Mouse (Mus musculus): ENCODE measurements around the gene Atp2b2. TPM values are rescaled to one million over a fixed set of nuclear protein-coding genes. Genes with fewer than 3 reads are reported as not detected.

The Atp2b2 gene
- total RNA-seq, 2 experiments from 2014 or later, result 1.3 to 1.6 TPM

DNA sequence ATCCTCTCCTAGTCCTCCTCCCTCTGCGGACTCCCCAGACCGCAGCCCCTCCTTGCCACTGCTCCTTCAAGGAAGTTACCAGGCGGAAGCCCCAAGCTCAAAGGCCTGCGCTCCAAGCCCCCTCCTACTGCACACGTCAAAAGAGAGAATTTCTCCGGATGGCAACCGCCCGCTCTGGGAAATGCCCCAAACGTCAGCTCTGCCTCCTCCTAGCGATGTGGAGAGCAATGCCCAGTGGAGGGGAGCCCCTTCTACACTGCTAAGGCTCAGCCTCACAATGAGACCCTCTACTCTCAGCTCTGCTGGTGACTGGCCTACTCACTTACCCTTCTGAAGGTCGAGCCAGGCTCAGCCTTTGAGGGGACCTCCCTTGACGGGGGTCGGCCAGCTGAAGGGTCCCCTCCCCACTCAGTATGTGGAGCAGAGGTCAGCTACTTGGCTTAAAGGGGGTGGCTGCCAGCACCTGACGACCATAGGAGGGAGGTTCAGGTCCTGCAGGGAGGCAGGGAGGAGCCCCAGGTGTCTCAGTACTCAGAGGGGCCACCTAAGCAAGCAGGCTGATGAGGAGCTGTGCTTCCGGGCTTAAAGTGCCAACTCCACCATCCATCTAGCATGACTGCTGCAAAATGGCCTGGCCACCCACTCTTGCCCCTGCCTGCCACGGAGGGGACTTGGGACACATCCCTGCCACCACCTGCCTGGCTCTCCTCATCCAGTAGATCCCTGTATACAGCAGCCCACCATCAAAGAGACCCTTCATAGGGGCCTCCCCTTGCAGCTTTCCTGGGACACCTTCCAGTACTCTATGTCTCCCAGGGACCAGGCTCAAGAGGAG is 152.2 kb downstream of the Atp2b2 start:
- no peak for DNase-seq

DNA sequence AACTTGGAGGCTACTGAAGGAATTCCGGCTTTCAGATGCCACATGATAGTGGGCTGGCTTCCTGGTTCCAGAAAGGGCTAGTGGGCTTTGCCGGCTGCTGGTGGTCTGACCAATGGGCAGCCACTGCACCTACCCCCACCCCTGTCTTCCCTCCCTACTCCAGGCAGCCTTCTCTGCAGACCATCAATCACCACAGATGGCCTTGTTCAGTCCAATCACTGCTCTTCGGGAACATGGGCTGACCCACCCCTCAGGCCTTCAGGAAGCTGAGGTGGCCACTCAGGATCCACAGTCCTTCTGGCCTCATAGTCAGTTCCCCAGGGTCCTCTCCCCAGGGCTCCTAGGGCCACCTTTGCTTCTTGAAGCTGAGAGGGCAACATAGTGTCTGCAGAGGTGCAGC is 153.2 kb downstream of the Atp2b2 start:
- DNase-seq, result no peak

DNA sequence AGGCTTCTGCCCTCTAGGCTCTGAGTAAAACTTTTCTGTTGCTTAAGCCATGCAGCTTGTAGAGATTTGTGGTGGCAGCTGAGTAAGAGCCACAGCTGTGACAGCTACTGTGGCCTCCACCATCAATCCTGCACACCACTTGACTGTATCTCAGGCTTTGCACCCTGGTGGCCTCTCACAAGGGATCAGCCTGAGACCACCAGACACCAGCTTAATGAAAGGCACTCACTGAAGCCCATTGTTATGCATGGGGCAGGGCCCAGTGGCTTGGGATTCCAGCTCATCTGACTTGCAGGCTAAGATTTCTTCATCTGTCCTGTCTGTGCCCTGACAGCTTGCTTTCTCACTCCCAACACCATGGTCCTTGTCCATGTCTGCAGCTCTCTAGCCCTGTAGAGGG is 155.5 kb downstream of the Atp2b2 start:
- DNase-seq, result no peak

DNA sequence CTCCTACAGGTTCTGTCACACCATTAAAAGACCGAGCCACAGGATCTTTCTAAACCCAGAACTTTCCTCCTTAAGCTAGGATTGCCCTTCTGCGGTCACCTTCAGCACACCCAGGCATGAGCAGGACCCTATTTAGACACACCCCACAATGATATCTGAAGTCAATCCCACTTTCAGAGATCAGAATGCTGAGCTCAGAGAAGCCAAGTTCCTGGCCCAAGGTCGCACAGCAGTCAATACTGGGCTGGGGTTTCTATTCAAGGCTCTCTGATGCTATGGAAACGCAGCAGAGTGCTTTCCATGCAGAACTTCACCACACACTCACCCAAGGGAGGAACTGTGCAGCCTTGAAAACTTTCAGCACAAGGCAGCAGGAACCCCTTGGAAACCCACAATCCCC is 157.6 kb downstream of the Atp2b2 start:
- DNase-seq, result no peak

DNA sequence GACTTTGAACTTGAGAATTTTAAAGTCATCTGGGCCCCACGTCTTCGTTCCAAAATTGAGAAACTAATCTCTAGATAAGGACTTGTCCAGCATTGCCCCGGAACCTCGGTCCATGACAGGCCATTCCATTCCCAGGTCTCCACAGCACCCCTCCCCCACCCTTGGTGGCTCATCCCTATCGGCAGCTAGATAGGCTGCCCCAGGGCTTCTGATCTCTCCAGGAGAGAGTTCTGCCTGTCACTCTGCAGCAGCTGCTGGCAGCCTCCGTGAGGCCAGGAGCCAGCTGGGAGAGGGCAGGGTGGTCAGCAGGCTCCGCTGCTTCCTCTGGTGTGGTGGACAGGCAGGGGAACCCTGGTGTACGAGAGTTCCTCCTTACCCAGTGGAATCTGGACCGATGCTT is 159.2 kb downstream of the Atp2b2 start:
- no peak for DNase-seq

DNA sequence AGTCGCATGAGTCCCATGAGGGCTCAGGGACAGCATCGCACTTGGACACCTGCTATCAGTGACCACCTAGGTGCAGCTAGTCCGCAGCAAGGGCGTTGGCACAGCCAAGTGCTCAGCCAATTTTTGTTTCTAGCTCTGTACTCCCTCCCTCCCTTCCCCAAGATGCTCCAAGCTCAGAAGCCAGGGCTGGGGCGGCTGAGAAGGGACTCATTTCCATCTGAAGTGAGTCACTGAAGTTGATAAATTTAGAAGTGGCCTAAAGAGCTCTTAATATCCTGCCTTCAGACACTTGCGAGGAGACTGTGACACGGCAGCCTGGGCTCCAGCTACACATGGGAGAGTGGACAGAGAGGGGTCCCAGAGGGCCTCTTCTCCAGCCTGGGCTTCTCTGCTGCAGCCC is 160.0 kb downstream of the Atp2b2 start:
- no peak for DNase-seq

DNA sequence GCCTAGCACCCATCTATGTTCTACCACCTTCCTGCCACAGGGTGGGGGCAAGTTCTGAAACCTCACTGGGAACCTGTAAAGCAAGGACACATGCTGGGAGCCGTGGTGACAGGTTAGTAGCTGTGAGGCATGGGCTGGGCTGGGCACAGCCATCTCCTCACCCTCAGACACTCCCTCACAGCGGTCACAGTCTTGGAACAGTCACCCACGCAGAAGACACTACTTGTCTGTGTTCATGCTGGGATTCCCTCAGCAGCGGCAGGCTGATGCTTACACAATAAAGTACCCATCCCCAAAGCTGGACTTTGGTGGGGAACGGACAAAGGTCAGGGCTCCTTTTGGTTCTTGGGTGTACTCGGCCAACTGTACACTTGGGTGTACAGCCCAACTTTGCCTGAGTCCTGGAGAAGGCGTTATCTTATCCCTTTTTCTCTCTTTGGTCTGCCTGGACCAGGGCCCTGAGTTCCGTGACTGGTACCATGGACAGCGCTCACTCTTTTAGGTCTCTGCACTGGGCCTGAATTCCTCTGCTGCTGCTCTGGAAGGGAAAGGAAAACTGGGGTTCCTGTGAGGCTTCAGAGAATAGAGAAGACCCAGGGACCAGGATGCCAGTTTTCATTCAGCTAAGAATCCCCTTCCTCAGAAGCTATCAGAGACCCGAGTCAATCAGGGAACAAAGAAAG is 160.7 kb downstream of the Atp2b2 start:
- peak in 1 of 2 experiments; percentile 44 for DNase-seq

DNA sequence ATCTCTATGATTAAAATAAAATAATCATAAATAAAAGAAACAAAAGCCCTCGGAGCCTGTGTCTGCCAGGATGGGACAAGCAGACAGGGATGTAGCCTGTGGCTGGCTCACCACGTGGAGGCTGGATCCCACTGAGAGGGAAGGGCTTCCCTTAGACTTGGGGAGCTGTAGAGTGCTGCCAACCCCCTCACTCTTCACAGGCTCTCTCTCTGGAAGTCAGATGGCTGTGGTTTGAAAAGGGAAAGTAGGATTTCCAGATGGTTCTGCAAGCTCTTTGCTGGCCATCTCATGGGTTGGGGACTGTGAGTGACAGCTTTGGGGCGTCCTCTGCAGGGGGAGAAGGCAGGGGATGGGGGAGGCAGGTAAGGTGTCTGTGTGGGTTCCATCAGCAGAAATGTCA is 163.0 kb downstream of the Atp2b2 start:
- DNase-seq, result no peak

DNA sequence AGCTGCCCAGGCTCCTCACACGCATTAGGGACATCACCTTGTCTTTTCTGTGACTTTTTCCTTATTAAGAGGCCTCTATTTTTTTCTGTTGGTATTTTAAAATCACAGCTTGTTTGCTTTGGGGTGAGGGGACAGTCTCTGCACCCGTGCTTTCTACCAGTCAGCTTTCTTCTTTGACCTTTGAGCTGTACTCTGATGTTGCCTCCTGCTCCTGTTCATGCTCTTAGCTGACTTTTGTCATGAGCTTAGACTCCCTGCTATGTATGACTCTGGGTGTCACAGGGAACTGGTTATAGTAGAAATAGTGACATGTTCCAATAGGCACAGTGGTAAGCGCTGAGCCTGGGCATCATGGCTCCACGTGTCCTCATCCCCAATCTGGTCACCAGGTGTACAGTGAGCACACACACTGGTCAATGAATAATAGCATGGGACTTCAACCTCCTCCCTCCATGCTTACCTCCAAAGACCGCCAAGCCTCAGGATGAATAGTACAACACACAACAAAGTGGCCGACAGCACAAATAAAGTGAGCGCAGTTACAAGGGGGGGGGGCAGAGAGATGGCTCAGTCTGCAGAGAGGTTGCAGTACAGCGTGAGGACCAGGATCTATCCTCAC is 163.8 kb downstream of the Atp2b2 start:
- no peak for DNase-seq

DNA sequence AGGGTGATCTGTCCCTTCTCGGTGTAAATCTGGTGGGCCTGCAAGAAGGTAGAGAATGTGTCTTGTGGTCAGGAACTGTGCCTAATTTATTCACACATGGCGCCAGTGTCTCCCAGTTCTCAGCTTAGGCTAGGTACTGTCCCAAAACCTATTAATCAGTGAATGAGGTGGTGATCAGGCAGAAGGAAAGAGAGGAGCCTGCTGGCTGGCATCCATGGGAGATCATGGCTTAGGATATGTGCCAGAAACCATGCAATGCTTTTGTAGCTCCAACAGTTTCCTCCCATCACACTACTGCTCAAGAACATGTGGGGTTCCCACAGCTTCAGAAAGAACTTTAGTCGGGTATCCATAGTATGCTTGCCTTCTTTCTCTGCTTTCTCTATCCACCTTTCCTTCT is 165.8 kb downstream of the Atp2b2 start:
- no peak for DNase-seq

DNA sequence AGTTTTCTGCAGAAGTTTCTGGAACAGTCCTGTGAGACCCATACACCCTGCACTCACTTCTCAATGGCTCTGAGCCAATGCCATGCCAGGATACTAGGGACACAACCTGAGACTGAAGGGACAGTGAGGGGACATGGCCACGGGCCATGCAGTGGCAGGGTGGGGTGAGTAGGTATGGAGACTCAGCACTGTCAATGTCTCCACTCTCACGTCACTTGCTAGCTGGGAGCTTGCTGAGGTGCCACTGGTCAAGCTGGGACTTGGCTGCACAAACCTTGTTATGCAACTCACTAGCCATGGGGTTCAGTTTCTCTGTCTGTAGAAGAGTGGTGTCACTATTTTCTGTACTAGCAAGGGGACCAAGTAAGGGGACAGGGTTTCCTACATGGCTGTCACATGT is 167.2 kb downstream of the Atp2b2 start:
- no peak for DNase-seq

DNA sequence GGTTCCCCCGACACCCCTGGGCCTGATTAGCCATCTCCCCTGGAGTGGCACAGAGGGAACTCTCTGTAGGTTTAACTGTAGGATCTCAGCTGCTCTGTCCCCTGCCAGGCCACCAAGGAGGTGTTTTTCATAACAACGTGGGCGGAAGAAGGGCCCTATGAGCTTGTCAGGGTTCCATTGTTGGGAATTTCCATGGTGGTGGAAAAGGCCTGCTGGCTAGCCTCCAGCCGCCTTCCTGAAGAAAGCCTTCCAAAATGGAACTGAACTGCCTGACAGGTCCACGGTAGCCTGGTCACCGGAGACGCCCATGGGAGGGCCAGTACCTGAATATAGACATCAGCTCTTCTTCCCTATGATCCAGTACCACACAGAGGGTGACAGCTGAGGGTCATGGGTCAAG is 169.8 kb downstream of the Atp2b2 start:
- DNase-seq, result no peak

DNA sequence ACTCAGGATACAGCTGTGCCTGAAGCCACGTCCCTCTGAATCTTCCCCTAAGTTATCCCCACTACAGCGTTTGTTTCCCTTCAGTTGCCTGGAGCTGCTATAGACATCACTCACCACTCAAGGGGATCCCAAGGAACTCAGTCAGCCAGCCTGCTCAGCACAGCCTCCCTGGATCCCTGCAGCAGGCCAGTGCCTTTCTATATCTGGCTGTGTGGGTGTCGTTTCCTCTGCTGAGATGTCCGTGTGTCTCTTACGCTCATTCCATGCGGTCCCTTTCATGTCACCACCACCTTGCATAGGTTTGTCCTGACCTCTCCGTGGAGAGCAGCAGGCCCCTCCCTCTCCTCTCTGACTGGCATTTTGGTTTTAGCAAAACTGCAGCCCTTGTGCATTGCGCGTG is 171.6 kb downstream of the Atp2b2 start:
- DNase-seq, result no peak

DNA sequence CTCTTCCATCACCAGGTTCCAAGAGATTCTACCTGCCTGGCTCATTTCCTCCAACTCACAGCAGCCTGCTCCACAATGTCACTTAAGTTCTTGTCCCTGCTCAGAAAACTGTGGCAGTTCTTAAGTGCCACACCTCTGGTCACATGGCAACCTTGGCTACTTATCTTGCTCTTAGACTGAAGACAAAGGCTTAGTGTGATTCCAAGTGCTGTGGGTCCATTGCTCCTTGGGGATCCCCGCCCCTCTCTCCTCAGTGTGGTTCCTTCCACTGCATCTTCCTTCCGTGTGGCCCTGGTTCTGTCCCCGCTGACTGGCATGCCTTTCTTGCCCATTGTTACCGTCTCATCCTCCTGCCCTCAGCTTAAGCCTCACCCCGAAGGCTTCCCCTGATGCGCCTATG is 173.9 kb downstream of the Atp2b2 start:
- DNase-seq, result no peak

DNA sequence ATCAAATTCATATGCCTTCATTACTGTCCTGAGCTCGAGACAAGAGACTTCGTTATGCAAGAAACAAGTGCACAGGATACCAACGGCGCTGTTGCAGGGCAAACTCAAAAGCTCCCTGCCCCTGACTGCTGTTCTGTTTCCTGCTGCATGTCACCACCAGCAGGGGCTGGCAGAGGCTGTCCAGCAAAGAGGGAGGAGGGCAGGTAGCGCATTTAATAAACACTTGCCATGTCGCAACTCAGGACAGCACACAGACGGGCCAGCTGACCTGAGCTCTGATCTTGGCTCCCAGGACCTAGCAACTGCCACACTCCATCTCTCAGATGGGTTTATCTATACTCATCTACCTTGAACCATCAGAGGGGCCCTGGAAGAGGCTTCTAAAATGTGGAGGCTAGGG is 176.7 kb downstream of the Atp2b2 start:
- DNase-seq, result no peak

DNA sequence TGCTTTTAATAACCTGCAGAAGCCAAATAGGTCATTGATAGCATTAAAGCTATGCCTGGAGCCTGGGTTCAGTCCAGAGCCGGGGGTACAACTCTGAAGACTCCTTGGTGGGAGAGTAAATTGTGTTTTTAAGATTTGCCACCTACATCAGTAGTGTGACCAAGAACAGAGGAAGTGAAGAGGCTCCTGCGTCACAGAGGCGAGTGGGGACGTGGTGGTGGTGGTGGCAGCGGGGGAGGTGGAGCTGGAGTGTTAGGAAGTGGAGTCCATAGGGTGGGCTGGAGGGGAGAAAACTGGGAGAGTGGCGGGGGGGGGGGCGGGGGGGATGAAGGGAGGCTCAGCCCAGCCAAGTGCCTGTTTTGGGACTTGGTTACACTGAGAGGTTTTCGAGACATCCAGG is 177.6 kb downstream of the Atp2b2 start:
- no peak for DNase-seq

DNA sequence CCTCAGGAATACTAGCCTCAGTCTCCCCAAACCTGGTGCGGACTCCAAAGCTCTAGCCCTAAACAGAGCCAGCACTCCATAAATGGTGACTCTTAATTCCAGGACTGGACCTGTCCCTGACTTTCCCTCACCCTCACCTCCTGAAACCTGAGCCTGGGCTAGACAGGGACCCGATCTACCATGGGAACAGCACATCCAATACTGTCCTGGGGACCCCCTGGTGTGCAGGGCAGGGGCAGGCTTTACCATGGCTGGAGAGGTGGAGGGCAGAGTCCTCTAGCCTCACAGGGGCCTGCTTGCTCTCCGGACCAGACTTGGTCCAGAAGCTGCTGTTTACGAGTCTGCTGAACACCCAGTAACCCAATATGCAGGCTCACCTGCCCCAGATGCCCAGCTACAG is 179.5 kb downstream of the Atp2b2 start:
- DNase-seq, result no peak

DNA sequence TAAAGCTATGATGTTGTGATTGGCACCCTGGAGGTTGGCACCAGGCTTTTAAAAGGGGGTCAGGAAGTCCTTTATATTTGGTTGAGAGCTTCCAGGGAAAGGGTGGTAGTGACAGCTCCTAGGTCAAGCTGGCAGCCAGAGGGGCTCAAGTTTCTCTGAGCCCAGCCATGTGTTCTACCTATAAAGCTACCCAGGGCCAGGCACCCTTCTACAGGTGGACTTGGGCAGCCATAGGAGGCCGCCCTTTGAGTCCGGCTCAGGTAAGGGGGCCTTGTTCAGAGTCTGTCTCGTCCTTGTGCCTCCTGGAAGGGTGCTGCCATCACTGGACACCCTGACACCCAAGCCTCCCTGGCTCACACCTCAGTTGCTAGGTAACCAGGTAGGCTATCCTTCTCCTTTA is 180.5 kb downstream of the Atp2b2 start:
- DNase-seq, result no peak

DNA sequence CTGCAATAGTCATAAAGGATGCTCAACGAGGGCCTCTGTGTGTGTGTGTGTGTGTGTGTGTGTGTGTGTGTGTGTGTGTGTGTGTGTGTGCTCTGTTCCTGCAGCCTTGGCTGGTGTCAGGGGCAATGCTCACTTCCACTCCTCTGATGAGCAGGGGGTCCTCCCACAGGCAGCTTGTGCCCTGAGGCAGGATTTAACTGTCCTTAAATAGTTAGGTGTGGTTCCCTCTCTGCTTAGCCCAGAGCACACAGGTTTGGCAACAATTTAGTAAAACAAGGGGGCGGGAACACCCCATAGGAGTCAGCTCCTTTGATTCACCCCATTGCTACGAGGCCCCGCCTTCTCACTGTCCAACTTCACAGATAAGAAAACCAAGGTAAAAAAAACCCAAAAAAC is 181.0 kb downstream of the Atp2b2 start:
- no peak for DNase-seq

DNA sequence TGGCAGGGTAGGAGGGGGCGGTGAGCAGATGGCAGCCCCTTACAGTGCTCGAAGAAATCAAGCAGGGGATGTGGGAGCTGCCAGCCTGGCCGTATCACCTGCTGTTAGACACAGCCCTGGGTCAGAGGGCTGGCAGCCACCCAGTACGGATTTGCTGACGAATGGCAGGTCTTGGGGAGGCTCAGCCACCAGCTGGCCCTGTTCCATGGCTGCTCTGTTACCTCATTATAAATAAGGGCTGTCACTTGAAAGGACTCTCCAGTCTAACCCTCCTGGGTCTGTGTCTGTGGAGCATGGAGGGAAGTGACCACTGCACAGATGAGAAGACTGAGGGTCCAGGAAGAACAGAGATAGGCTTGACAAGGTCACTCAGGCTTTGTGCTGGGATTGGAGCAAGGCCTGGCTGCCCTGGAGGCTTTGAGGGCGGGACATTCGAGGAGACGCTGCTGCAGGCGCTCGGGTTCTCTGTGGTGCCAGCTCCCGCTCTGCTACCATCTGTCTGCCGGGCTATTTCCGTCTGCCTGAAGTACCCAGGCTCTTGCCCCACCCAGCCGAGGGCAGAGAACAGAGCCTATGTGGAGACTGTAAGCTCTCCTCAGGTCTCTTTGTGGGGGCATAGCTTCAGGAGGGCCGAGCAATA is 181.6 kb downstream of the Atp2b2 start:
- peak in 1 of 2 experiments; percentile 36 for DNase-seq

DNA sequence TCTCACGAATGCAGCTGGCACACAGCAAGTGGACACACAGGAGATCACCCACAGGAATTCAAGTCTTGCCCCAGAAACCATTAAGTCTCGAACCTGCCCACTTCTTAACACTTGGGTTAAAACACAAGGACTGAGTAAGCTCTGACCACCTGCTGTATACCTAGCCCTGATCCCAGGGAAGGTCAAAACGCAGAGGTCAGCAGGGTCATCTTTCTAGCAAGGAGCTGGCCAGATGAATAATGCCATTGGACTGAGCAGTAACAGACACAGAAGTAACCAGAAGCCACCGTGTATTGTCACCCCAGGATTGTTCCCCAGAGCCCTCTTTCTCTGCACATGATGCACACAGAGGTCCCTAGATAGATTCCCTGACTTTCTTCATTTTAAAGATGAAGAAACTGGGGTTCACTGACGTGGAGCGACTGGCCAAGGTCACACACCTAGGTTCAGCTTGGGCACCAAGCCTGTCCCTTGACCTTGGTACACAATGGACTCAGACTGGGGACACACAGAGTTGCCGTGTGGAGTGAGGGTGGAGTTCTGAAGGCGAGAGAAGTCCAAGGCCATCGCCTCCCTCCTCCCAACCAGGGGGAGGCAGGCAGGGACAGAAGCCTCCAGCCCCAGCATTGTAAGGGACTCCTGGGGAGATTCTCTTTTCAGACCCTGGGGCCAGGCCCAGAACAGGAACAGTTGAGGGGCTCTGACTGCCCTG is 182.2 kb downstream of the Atp2b2 start:
- DNase-seq, result no peak

DNA sequence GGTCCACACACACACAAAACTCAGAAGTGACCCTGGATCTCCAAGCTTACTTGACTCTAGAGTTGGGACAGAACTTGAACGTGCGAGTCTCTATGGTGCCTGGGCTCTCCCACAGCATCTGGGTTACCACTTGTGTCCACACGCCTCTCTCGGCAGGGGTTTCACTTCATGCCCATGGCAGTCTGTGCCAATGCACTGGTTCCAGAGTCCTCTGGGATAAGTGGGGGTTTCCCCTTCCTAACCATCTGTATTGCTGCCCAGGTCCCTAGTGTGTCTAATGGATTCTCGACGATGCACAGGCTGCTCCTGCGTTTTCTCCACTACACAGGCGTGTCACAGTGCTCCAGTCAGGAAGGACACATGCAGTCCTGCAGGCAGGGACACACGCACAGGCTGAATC is 184.1 kb downstream of the Atp2b2 start:
- no peak for DNase-seq

Measured in heart, adult 18-20 months (tissue).